Mouse (Mus musculus) G1E-ER4 (cell line): Measurements from ENCODE around the gene Kpnb1. TPM values are rescaled to one million over a fixed set of nuclear protein-coding genes. Genes with fewer than 3 reads are reported as not detected.

ENCODE experiments used
- GATA1 ChIP-seq: IDR thresholded peaks from one replicate; pipeline ENCODE4 v1.8.0; 2012; ENCODE audit warnings: low read length, inconsistent platforms
- polyA plus RNA-seq: library from polyadenylated mRNA; stranded (reverse); fragments of >175 nt; gene quantifications from 2 replicates; pipeline ENCODE4 v1.2.3, GENCODE M21; 2012

Gene Kpnb1
- polyA plus RNA-seq, 1 experiment: 62.1 TPM

- no peak for TF ChIP-seq GATA1
These were observed 58.7 kb downstream of the Kpnb1 start for GRCm38 (mm10) chr11:97128956-97129355.

- TF ChIP-seq GATA1: no peak
These were observed 60.0 kb downstream of the Kpnb1 start for GRCm38 (mm10) chr11:97127470-97128223.

GRCm38 (mm10) chr11:97126645-97127468, 60.8 kb downstream of the Kpnb1 start:
- no peak for TF ChIP-seq GATA1

DNA sequence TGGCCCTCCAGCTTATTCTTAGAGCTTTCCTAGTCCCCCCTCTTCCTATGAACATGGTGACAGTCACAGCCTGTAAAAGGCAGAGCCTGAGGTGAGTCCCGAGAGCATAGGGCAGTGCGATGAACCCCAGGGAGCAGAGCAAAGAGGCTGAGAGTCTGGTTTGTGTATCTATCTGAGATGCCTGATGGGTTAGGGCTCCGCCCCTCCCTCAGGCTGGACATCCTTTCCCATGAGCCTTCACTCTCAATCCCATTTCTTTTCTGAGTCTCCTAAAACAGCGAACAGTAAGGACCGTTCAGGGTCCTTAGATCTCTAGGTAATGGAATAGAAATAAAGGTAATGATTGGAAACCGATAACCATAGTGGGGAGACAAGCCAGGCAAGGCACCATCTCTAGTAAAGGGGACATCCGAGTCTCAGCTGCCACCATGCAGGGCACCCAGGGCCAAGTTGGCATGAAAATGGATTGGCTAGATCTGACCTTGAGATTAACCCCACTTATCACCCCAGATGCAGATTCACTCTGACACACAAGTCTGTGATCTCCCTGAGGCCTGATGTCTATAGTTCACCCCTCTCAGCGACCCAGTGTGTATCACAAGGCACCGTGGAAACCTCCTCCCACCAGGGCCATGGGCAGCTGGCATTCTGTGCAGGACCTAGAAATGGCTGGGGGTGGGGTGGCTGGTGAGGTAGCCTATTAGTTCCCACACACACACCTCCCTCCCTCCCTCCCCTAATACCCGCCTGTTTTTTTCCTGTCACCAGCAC, 63.2 kb downstream of the Kpnb1 start:
- no peak for TF ChIP-seq GATA1

- TF ChIP-seq GATA1: no peak
These were observed 64.3 kb downstream of the Kpnb1 start for GRCm38 (mm10) chr11:97123282-97123890.

DNA sequence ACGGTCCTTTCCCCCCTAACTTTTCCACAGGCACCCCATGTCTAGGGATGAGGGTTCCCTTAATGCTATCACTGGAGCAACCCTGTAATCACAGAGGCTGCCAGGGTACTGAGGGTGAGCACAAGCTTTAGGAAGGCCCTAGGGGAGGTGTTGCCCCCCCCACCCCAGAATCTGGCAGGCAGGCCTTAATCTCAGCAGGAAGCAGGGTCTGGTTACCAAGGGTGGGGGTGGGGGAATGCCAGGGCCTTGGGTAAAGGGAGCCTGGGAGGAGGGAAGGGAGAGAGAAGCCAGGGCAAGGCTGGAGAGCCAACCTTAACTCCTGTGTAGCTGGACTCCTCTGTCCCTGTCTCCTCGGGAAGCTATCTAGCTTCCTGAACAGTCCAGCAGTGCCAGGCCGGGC, 67.0 kb downstream of the Kpnb1 start:
- no peak for TF ChIP-seq GATA1

DNA sequence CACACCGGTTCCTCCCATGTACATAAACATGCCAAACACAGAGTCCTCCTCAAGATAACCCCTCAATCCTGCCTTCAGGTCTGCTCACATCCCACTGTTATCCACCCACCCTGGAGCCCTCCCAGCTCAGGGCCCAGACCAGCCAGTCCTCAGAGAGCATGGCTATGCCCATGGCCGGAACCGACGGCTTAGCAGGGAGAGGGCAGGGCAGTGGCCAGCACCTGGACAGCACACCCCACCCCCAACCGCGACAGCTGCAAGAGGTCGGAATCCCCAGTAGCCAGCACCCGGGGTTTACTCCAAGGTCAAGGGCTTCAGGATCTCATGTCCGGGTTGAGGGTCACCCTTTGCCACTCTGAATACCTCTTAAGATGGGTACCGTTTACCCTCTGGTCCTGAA, 67.5 kb downstream of the Kpnb1 start:
- TF ChIP-seq GATA1: no peak

- no peak for TF ChIP-seq GATA1
These were observed 71.9 kb downstream of the Kpnb1 start for GRCm38 (mm10) chr11:97115797-97116196.

- TF ChIP-seq GATA1: no peak
These were observed 72.7 kb downstream of the Kpnb1 start, which contains the start of gene Tbx21 for GRCm38 (mm10) chr11:97114671-97115601. TSS of gene Tbx21 (minus strand) at chr11:97115331.

GRCm38 (mm10) chr11:97112519-97113125, 75.1 kb downstream of the Kpnb1 start:
- no peak for TF ChIP-seq GATA1

Other genes with a start within 250 kb of the Kpnb1 start
- gene Pnpo, start 243.9 kb downstream of the Kpnb1 start, polyA plus RNA-seq: 42.4 and 75.3 TPM in 2 replicates
- gene Sp2, start 204.9 kb downstream of the Kpnb1 start, polyA plus RNA-seq: 46.1 and 55.9 TPM in 2 replicates
- not detected in 2 replicates for gene Sp6, start 174.5 kb downstream of the Kpnb1 start, polyA plus RNA-seq
- 13.6 and 15.6 TPM in 2 replicates for gene Scrn2, start 157.9 kb downstream of the Kpnb1 start, polyA plus RNA-seq
- 0.11 TPM in 1 of 2 replicates, not detected in the other for gene Lrrc46, start 146.5 kb downstream of the Kpnb1 start, polyA plus RNA-seq
- 58.9 and 112 TPM in 2 replicates for gene Mrpl10, start 146.3 kb downstream of the Kpnb1 start, polyA plus RNA-seq
- 23.7 and 28.9 TPM in 2 replicates for gene Osbpl7, start 137.3 kb downstream of the Kpnb1 start, polyA plus RNA-seq
- gene Tbx21, start 72.5 kb downstream of the Kpnb1 start, polyA plus RNA-seq: not detected in 2 replicates
- gene Tbkbp1, start 36.4 kb downstream of the Kpnb1 start, polyA plus RNA-seq: 0.10 and 0.22 TPM in 2 replicates
- 24.4 and 31.5 TPM in 2 replicates for gene Npepps, start 92.8 kb upstream of the Kpnb1 start, polyA plus RNA-seq
- 11.9 and 13.4 TPM in 2 replicates for gene Mrpl45, start 127.8 kb upstream of the Kpnb1 start, polyA plus RNA-seq
- gene Gpr179, start 164.2 kb upstream of the Kpnb1 start, polyA plus RNA-seq: 0.01 TPM in 1 of 2 replicates, not detected in the other
- gene Socs7, start 174.7 kb upstream of the Kpnb1 start, polyA plus RNA-seq: 5.9 and 7.3 TPM in 2 replicates
- gene Arhgap23, start 227.7 kb upstream of the Kpnb1 start, polyA plus RNA-seq: 49.9 and 68.6 TPM in 2 replicates